Mouse (Mus musculus): Measurements from ENCODE around the gene Itpr3.

The Itpr3 gene

GRCm38 (mm10) chr17:27153773-27154193 lies 96.7 kb downstream of the Itpr3 start:
- DNase-seq = no peak

- peak; percentile 57 for DNase-seq
These were observed 97.2 kb downstream of the Itpr3 start for GRCm38 (mm10) chr17:27154256-27154655.

- no peak for DNase-seq
These were observed 97.8 kb downstream of the Itpr3 start for GRCm38 (mm10) chr17:27154881-27155280.

- no peak for DNase-seq
These were observed 98.6 kb downstream of the Itpr3 start for GRCm38 (mm10) chr17:27155752-27156151.

- DNase-seq = no peak
These were observed 101.3 kb downstream of the Itpr3 start for GRCm38 (mm10) chr17:27158439-27158838.

- DNase-seq = no peak
These were observed 102.1 kb downstream of the Itpr3 start for GRCm38 (mm10) chr17:27159169-27159568.

- DNase-seq = no peak
These were observed 103.8 kb downstream of the Itpr3 start for GRCm38 (mm10) chr17:27160905-27161304.

GRCm38 (mm10) chr17:27165054-27165773 lies 108.1 kb downstream of the Itpr3 start:
- peak; percentile 41 for DNase-seq

- no peak for DNase-seq
These were observed 109.8 kb downstream of the Itpr3 start for GRCm38 (mm10) chr17:27166901-27167300.

- DNase-seq = no peak
These were observed 110.4 kb downstream of the Itpr3 start, which contains the start of gene Ip6k3 for GRCm38 (mm10) chr17:27167545-27167944. Ip6k3 (minus strand) TSS chr17:27167795.

GRCm38 (mm10) chr17:27168569-27168968 lies 111.5 kb downstream of the Itpr3 start:
- no peak for DNase-seq

GRCm38 (mm10) chr17:27169952-27170695 lies 113.0 kb downstream of the Itpr3 start:
- DNase-seq = no peak

- no peak for DNase-seq
These were observed 114.0 kb downstream of the Itpr3 start for GRCm38 (mm10) chr17:27171121-27171520.
